Mouse (Mus musculus): ENCODE results near the gene Dtnbp1. TPM values are rescaled to one million over a fixed set of nuclear protein-coding genes. Genes with fewer than 3 reads are reported as not detected.

Gene Dtnbp1
- polyA plus RNA-seq, 1 experiment from 2014 or later: 85.4 TPM

Other genes starting within 250 kb of the Dtnbp1 start
- 0.07 TPM in 1 of 2 replicates, not detected in the other for gene Gm9817, start 76.5 kb upstream of the Dtnbp1 start, polyA plus RNA-seq (2016; fragmentation: Nextera tagmentation; extraction: Ambion mirVana)